Mouse (Mus musculus) lung, adult 2 months (tissue): ENCODE measurements around the gene S1pr1.

Experiments
- CTCF ChIP-seq: fragments of 200-500 bp; IDR thresholded peaks from 2 replicates; pipeline ENCODE4 v1.5.1; 2011; ENCODE audit warnings: mild to moderate bottlenecking, low read length, control low read depth; ENCODE audit not compliant: insufficient read depth
- POLR2A ChIP-seq: fragments of 200-500 bp; IDR thresholded peaks from 2 replicates; pipeline ENCODE4 v1.6.1; 2011; ENCODE audit warnings: low read depth, mild to moderate bottlenecking, control low read depth, low read length, borderline replicate concordance; ENCODE audit errors: extremely low read depth

- TF ChIP-seq CTCF (no peak), POLR2A (no peak)
These were observed 4.0 kb upstream of the S1pr1 start for GRCm38 (mm10) chr3:115718886-115719285.
